Mouse (Mus musculus) C2C12 (cell line): ENCODE measurements at regions not wholly inside any gene's neighbourhood (a gene's known extent, or its start where the extent isn't known, plus 50 kb on each side); places are given as distances from the start of the nearest gene placed in this dataset.

Experiments used
- CTCF ChIP-seq: IDR thresholded peaks from one replicate; pipeline ENCODE4 v1.5.1; 2011; ENCODE audit not compliant: control insufficient read depth, insufficient read depth, insufficient read length
- FOSL1 ChIP-seq: IDR thresholded peaks from one replicate; pipeline ENCODE4 v1.8.0; 2011; ENCODE audit warnings: mild to moderate bottlenecking, low read length; ENCODE audit not compliant: poor library complexity, insufficient read depth, severe bottlenecking
- MAX ChIP-seq: IDR thresholded peaks from one replicate; pipeline ENCODE4 v1.6.1; 2011; ENCODE audit warnings: mild to moderate bottlenecking, control low read depth
- MYOD1 ChIP-seq: IDR thresholded peaks from one replicate; pipeline ENCODE4 v1.6.1; 2011; ENCODE audit warnings: low read depth; ENCODE audit not compliant: control insufficient read depth, insufficient read length
- MYOG ChIP-seq: IDR thresholded peaks from one replicate; pipeline ENCODE4 v1.6.1; 2011; ENCODE audit not compliant: control insufficient read depth, insufficient read length; ENCODE audit errors: extremely low read depth
- USF1 ChIP-seq: IDR thresholded peaks from one replicate; pipeline ENCODE4 v1.6.1; 2011; ENCODE audit warnings: low read depth, mild to moderate bottlenecking, control low read depth, moderate library complexity

GRCm38 (mm10) chr13:79003313-79003712, 803.8 kb upstream of the Nr2f1 start:
- TF ChIP-seq CTCF (no peak), MYOD1 (no peak), MAX (no peak), USF1 (no peak), MYOG (no peak), FOSL1 (no peak)
